Mouse (Mus musculus) spleen, embryonic (tissue): ENCODE results near the gene Selenbp1.
"Not testable (repeated sequence)": the region's sequence is repeated elsewhere in the genome, so short reads cannot be mapped to it uniquely, and the experiment has no call there.

Experiments used
- CTCF ChIA-PET: fragments of 350-600 bp; sonication (Branson Sonifier 250); formaldehyde crosslinking; loops from one replicate; lab custom pipeline; 2022; lab: Charles Lee

The Selenbp1 gene

DNA sequence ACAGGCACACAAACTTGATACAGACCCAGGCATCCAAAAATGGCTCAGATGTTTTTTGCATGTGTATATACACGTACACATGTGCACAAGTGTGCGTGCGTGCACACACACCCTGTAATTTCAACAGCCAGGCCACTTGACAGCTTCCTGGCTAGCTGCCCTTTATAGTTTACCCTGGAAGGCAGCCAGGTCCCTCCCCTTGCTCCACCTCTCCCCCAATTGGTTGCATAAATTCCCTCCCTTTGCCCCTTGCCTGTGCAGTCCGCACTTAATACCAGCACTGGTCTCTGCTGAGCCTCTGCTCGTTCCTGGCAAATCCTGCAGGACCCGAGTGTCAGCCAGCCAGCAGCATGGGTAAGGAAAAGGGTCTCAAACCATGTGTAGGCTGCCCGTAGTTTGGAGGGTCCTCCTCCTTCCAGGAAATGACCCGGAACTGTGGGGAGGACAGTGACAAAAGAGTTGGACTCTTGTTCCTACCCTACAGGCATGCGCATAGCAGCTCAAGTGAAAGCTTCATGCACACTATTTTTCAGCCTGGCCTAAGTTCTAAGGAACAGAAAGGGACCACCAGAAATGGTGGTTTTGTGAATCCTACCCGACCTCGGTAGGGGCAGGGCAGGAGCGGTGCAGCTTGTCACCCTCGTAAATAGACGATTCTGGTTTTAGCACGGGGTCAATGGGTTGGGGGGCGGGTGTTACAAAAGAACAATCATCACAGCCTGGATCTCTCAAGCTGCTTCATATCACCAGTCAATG lies at the start of gene Selenbp1:
Selenbp1 (plus strand) TSS at position 248 of the 756 bp plus-strand sequence.
- CTCF ChIA-PET: no interaction called here

DNA sequence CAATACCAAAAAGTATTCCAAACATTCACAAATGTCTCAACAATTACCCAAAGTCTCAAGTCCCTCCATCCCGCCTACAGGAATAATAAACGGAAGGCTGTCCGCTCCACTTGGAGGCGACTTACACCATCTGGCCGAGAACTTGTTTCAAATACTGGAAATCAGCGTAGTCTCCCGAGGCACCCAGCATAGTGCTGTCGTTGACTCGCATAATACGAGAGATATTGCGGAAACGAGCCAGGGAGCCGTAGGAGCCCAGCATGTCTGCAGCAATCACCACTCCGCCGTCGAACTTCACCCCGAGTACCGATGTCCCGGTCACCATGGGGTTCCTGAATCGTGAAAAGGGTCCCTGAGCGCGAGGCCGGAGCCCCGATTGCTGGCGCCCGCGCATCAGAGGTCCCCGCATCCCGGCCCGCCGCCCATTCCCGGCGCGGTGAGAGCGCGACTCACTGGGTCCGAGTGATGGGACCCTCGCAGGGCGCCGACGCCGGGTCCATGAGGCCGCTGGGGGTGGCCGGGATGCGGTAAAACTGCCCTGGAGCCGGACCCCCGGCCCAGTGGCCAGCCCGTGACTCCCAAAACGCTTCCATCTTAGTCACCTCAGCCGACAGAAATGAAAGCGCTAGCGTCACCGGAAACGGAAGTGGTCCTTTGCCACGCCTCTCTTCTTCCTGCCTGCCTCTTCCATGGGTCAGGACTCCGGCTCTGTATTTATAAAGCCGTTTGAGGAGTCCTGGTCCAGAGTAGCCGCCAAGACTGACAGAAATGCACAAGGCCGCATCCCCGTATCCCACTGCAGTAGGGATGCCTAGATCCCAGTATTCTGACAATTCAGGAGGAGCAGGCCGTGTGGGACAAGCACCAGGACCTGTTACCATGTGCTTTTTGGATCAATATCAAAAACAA lies 46.3 kb upstream of the Selenbp1 start, which contains the start of gene Psmb4:
Psmb4 (minus strand) TSS at position 646 of the 909 bp plus-strand sequence.
- CTCF ChIA-PET: interaction anchor here (0.8 kb wide), 1 partner anchor 301 kb away, joined by 9 read pairs; no protein-coding TSS in a partner anchor

DNA sequence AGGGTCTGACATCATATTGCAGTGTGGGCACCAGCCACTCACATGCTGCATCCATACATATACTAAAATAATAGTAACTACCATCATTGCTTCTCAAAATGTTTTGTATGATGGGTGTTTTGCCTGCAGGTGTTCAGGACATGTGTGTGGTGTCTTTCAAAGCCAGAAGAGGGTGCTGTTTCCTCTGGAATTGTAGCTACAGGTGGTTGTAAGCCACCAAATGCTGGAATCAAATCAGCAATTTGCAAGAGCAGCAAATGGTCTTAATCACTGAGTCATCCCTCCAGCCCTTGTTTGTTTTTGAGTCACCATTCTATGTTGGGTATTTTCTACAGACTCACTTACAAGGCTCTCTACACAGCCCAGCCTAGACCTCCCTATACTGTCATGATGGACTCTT lies 44.3 kb upstream of the Selenbp1 start:
- CTCF ChIA-PET: no interaction called here

GRCm38 (mm10) chr3:94894076-94894475 lies 38.8 kb upstream of the Selenbp1 start:
- CTCF ChIA-PET: no interaction called here

DNA sequence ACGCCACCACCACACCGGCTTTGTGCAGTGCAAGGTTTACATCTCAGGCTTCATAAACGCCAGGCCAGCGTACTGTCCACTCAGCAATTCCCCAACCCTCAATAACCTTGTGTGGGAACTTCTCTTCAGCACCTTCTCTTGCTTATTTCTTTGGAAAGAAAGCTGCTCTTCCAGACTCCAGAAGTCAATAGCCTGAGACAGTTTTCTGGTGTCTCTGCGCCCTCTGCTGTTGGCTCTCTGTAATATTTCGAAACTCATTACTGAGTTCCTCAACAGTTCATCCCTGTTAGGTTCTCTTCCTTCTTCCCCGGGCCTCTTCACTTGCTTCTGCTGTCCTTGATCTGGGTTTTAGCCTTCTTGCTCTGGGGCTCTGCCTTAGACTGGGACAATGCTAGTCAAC lies 30.1 kb upstream of the Selenbp1 start:
- CTCF ChIA-PET: interaction anchor here (0.5 to 1.3 kb wide), 2 partner anchors 41 to 68 kb away, joined by 3 read pairs; no protein-coding TSS in a partner anchor

GRCm38 (mm10) chr3:94904759-94905158 lies 28.1 kb upstream of the Selenbp1 start:
- CTCF ChIA-PET: not testable (repeated sequence)

- CTCF ChIA-PET: no interaction called here
Observed at GRCm38 (mm10) chr3:94906482-94906881, 26.4 kb upstream of the Selenbp1 start.

- CTCF ChIA-PET: interaction anchor here (0.7 kb wide), 1 partner anchor 1796 kb away, joined by 6 read pairs; no protein-coding TSS in a partner anchor
Observed at GRCm38 (mm10) chr3:94911050-94911693, 21.7 kb upstream of the Selenbp1 start.

GRCm38 (mm10) chr3:94913801-94914200 lies 19.1 kb upstream of the Selenbp1 start:
- CTCF ChIA-PET: no interaction called here

GRCm38 (mm10) chr3:94915903-94916741 lies 16.7 kb upstream of the Selenbp1 start:
- CTCF ChIA-PET: no interaction called here

GRCm38 (mm10) chr3:94917816-94918361 lies 15.0 kb upstream of the Selenbp1 start:
- CTCF ChIA-PET: no interaction called here

GRCm38 (mm10) chr3:94918845-94919244 lies 14.0 kb upstream of the Selenbp1 start:
- CTCF ChIA-PET: interaction anchor here (0.6 kb wide), 1 partner anchor 135 kb away, joined by 4 read pairs; no protein-coding TSS in a partner anchor

DNA sequence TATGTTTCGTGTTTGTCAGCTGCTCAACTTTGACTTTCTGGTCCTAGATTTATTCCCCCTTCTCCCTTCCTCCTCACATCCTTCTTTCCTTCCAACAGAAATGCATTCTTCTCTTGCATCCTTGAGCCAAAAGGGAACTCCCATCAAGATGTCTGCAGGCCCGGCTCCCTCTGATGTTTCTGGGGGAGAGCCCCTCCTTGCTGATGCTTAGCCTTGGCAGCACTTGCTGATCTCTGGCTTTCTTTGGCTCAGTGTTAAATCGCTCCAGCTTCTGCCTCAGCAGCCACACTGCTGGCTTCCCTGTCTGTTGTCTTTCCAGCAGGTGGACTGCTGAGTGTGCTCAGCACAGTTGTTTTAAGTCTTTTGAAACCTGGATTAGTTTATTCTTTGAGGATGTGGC lies 11.8 kb upstream of the Selenbp1 start:
- CTCF ChIA-PET: no interaction called here

DNA sequence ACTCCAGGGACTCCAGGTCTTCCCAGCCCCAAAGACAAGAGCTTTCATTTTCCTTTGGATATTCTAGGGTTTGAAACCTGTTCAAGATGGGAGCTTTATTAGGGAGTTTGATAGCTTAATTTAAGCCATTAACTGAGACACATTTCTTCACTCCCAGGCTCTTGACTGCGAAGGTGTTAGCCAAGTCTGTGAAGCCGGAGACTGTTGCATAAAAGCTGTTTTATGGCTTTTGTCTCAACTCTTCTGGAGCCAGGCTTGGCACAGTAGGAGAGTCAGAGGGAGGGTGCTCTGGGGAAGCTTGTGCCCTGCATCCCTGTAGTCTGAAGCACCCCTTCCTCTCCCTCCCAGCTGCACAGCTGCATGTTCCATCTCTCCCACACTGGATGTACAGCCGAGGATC lies 10.5 kb upstream of the Selenbp1 start:
- CTCF ChIA-PET: no interaction called here

GRCm38 (mm10) chr3:94924688-94925087 lies 8.2 kb upstream of the Selenbp1 start:
- CTCF ChIA-PET: no interaction called here

DNA sequence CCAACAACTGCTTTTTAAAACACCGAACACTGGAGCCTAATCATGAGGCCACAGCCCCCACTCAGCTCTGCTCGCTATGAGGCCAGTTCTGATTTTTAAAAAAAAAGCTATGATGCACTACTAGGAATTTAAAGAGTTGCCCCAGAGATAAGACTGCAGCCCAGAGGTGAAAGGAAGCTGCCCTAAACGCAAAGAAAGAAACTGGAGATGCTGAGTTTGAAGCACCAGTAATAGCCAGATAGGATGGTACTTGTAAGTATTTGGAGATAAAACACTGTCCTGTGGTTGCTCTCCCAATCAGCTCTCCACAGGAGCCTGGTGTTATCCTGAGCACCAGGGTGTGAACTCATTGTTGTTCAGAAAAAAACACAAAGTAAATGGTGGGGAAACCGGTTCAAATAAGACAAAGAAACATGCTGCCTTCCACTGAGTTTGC lies 6.5 kb upstream of the Selenbp1 start:
- CTCF ChIA-PET: not testable (repeated sequence)

DNA sequence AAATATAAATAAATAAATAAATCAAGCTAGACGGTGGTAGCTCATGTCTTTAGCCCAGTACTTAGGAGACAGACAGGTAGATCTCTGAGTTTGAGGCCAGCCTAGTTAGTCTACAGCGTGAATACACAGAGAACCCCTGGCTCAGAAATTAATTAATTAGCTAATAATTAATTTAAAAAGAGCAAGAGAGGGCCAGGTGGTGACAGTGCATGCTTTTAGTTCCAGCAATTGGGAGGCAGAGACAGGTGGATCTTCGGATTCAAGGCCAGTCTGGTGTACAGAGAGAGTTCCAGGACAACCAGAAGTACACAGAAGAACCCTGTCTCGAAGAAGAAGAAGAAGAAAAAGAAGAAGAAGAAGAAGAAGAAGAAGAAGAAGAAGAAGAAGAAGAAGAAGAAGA lies 3.9 kb upstream of the Selenbp1 start:
- CTCF ChIA-PET: interaction anchor here (0.7 kb wide), 1 partner anchor 1611 kb away, joined by 36 read pairs; no protein-coding TSS in a partner anchor

DNA sequence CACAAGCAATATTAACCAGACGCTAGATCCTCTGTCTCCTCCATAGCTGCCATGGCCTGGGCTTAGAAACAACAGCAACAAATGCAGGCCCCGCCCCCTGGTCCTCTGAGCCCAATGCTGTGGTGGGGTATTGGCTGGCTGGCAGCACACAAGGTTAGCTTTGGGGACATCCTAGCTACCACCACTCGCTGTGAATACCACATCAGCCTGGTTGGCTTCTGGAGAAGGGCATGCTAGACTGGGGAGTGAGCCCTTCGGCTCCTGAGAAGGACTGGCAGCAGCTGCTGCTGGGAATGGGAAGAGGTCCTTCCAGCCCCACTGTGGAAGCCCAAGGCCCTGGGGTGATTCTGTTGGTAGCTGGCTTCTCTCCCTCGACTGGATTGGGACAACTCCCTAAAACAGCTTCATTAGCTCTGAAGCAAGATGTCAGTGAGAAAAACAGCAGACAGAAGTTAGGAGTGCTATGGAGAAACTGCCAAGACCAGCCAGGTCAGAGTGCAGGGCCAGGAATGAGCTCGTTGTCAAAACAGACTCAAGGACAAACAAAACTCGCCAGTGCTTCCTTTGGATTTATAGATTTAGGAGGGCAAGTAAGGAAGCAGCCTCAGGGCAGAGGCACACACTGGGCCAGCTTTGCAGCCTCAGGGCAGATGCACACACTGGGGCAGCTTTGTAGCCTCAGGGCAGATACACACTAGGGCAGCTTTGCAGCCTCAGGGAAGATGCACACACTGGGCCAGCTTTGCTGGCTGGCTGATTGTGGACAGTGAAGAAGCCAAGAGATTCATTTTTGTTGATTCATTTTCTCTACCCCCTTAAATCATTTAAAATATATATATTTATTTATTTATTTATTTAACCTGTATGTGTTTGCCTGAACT lies 2.2 kb upstream of the Selenbp1 start:
- CTCF ChIA-PET: not testable (repeated sequence)

- CTCF ChIA-PET: not testable (repeated sequence)
Observed at GRCm38 (mm10) chr3:94931427-94932082, 1.3 kb upstream of the Selenbp1 start.
